Mouse (Mus musculus) forebrain, embryonic 16.5 days (tissue): Measurements from ENCODE around the gene Muc4. TPM values are rescaled to one million over a fixed set of nuclear protein-coding genes. Genes with fewer than 3 reads are reported as not detected.

Experiments
- polyA plus RNA-seq: library from polyadenylated mRNA; unstranded; fragments of >200 nt; fragmentation: Nextera tagmentation; extraction: Ambion mirVana; gene quantifications from 2 replicates; pipeline ENCODE4 v1.2.1, GENCODE M21; 2015

Gene Muc4
- polyA plus RNA-seq, 1 experiment from 2014 or later = not detected

Other genes with a start within 250 kb of the Muc4 start
- 0.09 TPM in 1 of 2 replicates, not detected in the other for gene Slc51a, start 248.0 kb upstream of the Muc4 start, polyA plus RNA-seq
- not detected in 2 replicates for gene Zdhhc19, start 239.6 kb upstream of the Muc4 start, polyA plus RNA-seq
- 33.7 and 37.5 TPM in 2 replicates for gene Tfrc, start 127.0 kb upstream of the Muc4 start, polyA plus RNA-seq
- gene Tnk2, start 92.0 kb upstream of the Muc4 start, polyA plus RNA-seq = 15.0 and 21.9 TPM in 2 replicates
- gene Muc20, start 61.5 kb downstream of the Muc4 start, polyA plus RNA-seq = not detected in 2 replicates
- not detected in 2 replicates for gene Smbd1, start 74.6 kb downstream of the Muc4 start, polyA plus RNA-seq
- 119 and 129 TPM in 2 replicates for gene Fyttd1, start 141.6 kb downstream of the Muc4 start, polyA plus RNA-seq
- 38.6 and 40.4 TPM in 2 replicates for gene Rubcn, start 141.9 kb downstream of the Muc4 start, polyA plus RNA-seq
- gene Lrch3, start 178.2 kb downstream of the Muc4 start, polyA plus RNA-seq = 39.0 and 44.7 TPM in 2 replicates